Mouse (Mus musculus) T-helper 17 cell (primary cell): ENCODE data around the gene Krt6b.
"Not testable (repeated sequence)": the region's sequence is repeated elsewhere in the genome, so short reads cannot be mapped to it uniquely, and the experiment has no call there.

ENCODE experiments used
- in situ Hi-C, 2 experiments: fragments of 300-600 bp; cut with MboI, MseI; formaldehyde crosslinking; loops; 1 replicate in 1 of 2; 2 replicates in 1 of 2; pipeline ENCODE4 v1.15.1; 2025; ENCODE audit warnings: high pct_unique_total_duplicates in 2 of 2

Gene Krt6b

GRCm38 (mm10) chr15:101680187-101680586, at the start of gene Krt6b:
TSS of gene Krt6b (minus strand) at chr15:101680287.
- in situ Hi-C loops = no loop called here

- in situ Hi-C loops = loop anchor here in 1 of 2 experiments (25.0 kb wide), 1 partner anchor 1138 kb away; no protein-coding TSS in a partner anchor
Measured at GRCm38 (mm10) chr15:101724686-101725085, 44.6 kb upstream of the Krt6b start.

- in situ Hi-C loops = no loop called here
Measured at GRCm38 (mm10) chr15:101715831-101716230, 35.7 kb upstream of the Krt6b start.

- in situ Hi-C loops = no loop called here
Measured at GRCm38 (mm10) chr15:101714356-101714755, 34.3 kb upstream of the Krt6b start.

- in situ Hi-C loops = no loop called here
Measured at GRCm38 (mm10) chr15:101713731-101714130, 33.6 kb upstream of the Krt6b start.

- in situ Hi-C loops = no loop called here
Measured at GRCm38 (mm10) chr15:101712720-101713119, 32.6 kb upstream of the Krt6b start, which contains the start of gene Krt5. TSS of gene Krt5 (minus strand) at chr15:101712898.

GRCm38 (mm10) chr15:101708683-101709082, 28.6 kb upstream of the Krt6b start:
- in situ Hi-C loops = loop anchor here in 1 of 2 experiments (10.0 kb wide), 1 partner anchor 184 kb away; no protein-coding TSS in a partner anchor

- in situ Hi-C loops = loop anchor here in 1 of 2 experiments (10.0 kb wide), 1 partner anchor 183 kb away; no protein-coding TSS in a partner anchor
Measured at GRCm38 (mm10) chr15:101707454-101707853, 27.4 kb upstream of the Krt6b start.

GRCm38 (mm10) chr15:101704066-101704465, 24.0 kb upstream of the Krt6b start:
- in situ Hi-C loops = loop anchor here in 1 of 2 experiments (10.0 kb wide), 1 partner anchor 179 kb away; no protein-coding TSS in a partner anchor

- in situ Hi-C loops = loop anchor here in 1 of 2 experiments (10.0 kb wide), 1 partner anchor 178 kb away; no protein-coding TSS in a partner anchor
Measured at GRCm38 (mm10) chr15:101702380-101702779, 22.3 kb upstream of the Krt6b start.

- in situ Hi-C loops = loop anchor here in 1 of 2 experiments (10.0 kb wide), 1 partner anchor 175 kb away; no protein-coding TSS in a partner anchor
Measured at GRCm38 (mm10) chr15:101699866-101700265, 19.8 kb upstream of the Krt6b start.

GRCm38 (mm10) chr15:101699192-101699591, 19.1 kb upstream of the Krt6b start:
- in situ Hi-C loops = no loop called here

GRCm38 (mm10) chr15:101697326-101698188, 17.5 kb upstream of the Krt6b start:
- in situ Hi-C loops = no loop called here

- in situ Hi-C loops = no loop called here
Measured at GRCm38 (mm10) chr15:101694207-101694606, 14.1 kb upstream of the Krt6b start, which contains the start of gene Krt6a. TSS of gene Krt6a (minus strand) at chr15:101694307.

- in situ Hi-C loops = not testable (repeated sequence)
Measured at GRCm38 (mm10) chr15:101690460-101690859, 10.4 kb upstream of the Krt6b start.

GRCm38 (mm10) chr15:101688161-101688560, 8.1 kb upstream of the Krt6b start:
- in situ Hi-C loops = no loop called here

GRCm38 (mm10) chr15:101675978-101676377, 4.1 kb downstream of the Krt6b start:
- in situ Hi-C loops = no loop called here

GRCm38 (mm10) chr15:101652736-101653265, 27.3 kb downstream of the Krt6b start:
- in situ Hi-C loops = no loop called here

GRCm38 (mm10) chr15:101647280-101647679, 32.8 kb downstream of the Krt6b start, which contains the start of gene Gm5478:
TSS of gene Gm5478 (minus strand) at chr15:101647380.
- in situ Hi-C loops = loop anchor here in 1 of 2 experiments (10.0 kb wide), 2 partner anchors 288 to 582 kb away; no protein-coding TSS in a partner anchor

- in situ Hi-C loops = no loop called here
Measured at GRCm38 (mm10) chr15:101627884-101628283, 52.2 kb downstream of the Krt6b start, which contains the start of gene Gm5414. TSS of gene Gm5414 (minus strand) at chr15:101628188.
